10 mouse cellular contexts compared by ENCODE assay signal in the genomic region with DNA sequence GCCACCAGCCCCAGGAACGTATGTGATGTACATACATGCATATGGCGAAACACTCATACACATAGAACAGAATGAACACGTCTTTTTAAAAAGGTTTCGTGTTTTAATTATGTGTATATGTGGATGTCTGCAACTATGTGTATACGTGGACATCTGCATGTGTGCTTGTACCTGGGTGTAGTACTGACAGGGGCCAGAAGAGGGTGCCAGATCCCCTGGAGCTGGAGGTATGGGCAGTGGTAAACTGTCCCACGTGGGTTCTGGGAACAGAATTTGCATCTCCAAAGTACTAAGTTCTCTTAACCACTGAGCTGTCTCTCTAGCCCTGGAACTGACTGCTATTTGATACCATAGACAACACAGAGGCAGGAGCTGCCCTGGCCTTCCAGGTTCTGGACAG. TPM values are rescaled to one million over a fixed set of nuclear protein-coding genes. Genes with fewer than 3 reads are reported as not detected.
DNase-seq lines count a peak whose midpoint lies in the region; ATAC-seq and TF ChIP-seq lines count a peak whose summit lies in the region.
"Had no signal": no experiment of that assay in that cellular context is flagged by ENCODE, and none has a peak within 500 bp of the region (broad histone marks: within the 10 kb centered on the region; RNA-seq: fewer than 3 reads in every experiment).

No protein-coding gene starts in this region.

- no peaks in the 10 kb centered on the region for H3K27me3 ChIP-seq in hindbrain, embryonic 11.5 days (ENCODE audit: control insufficient read depth, insufficient read depth, low read length)
- H3K27me3 ChIP-seq in hindbrain, embryonic 16.5 days (replicated peaks; ENCODE audit: control insufficient read depth, insufficient read depth, low read length), result no peaks in the 10 kb centered on the region
- H3K27me3 ChIP-seq in E14TG2a.4 (ENCODE audit: insufficient read depth, low read length), result no peaks in the 10 kb centered on the region
- no peaks in the 10 kb centered on the region for H3K27me3 ChIP-seq in embryonic facial prominence, embryonic 14.5 days (replicated peaks; ENCODE audit: control insufficient read depth, insufficient read depth, low read length)
- H3K27me3 ChIP-seq in midbrain, postnatal 0 days (ENCODE audit: insufficient read depth, low read length), result no peaks in the 10 kb centered on the region
- H3K27me3 ChIP-seq: stomach, embryonic 15.5 days had no signal

- H3K27ac ChIP-seq in hindbrain, embryonic 11.5 days (ENCODE audit: low read depth, low read length), result no peak overlapping the region
- no peak overlapping the region for H3K27ac ChIP-seq in hindbrain, embryonic 16.5 days (ENCODE audit: low read depth, low read length)
- no peak overlapping the region for H3K27ac ChIP-seq in embryonic facial prominence, embryonic 14.5 days (replicated peaks; ENCODE audit: low read depth, low read length)
- H3K27ac ChIP-seq in midbrain, postnatal 0 days (ENCODE audit: low read depth, low read length), result no peak overlapping the region
- H3K27ac ChIP-seq: stomach, embryonic 15.5 days had no signal

- H3K9ac ChIP-seq in hindbrain, embryonic 11.5 days (ENCODE audit: low read depth, low read length), result no peak overlapping the region
- H3K9ac ChIP-seq in hindbrain, embryonic 16.5 days (ENCODE audit: low read depth, low read length), result no peak overlapping the region
- no peak overlapping the region for H3K9ac ChIP-seq in embryonic facial prominence, embryonic 14.5 days (ENCODE audit: low read depth, low read length)
- no peak overlapping the region for H3K9ac ChIP-seq in midbrain, postnatal 0 days (replicated peaks; ENCODE audit: low read length, poor library complexity, severe bottlenecking)
- H3K9ac ChIP-seq: stomach, embryonic 15.5 days had no signal

- no peak for ATAC-seq in hindbrain, embryonic 11.5 days (ENCODE audit: low FRiP score)
- no peak for ATAC-seq in hindbrain, embryonic 16.5 days
- no peak for ATAC-seq in embryonic facial prominence, embryonic 14.5 days (ENCODE audit: low read depth)
- ATAC-seq in midbrain, postnatal 0 days (ENCODE audit: low FRiP score), result no peak
- ATAC-seq in inflammation-experienced regulatory T-cells, adult 6 months, result no peak

- TF ChIP-seq CTCF in E14TG2a.4 (conservative IDR thresholded peaks at IDR 0.05; ENCODE audit: low read length), result peak; percentile 96
- TF ChIP-seq CTCF in midbrain, postnatal 0 days (IDR thresholded peaks at IDR 0.05), result peak; percentile 69

- no peaks in the 10 kb centered on the region for H3K4me1 ChIP-seq in hindbrain, embryonic 11.5 days (replicated peaks; ENCODE audit: control insufficient read depth, insufficient read depth, low read length)
- no peaks in the 10 kb centered on the region for H3K4me1 ChIP-seq in hindbrain, embryonic 16.5 days (ENCODE audit: control insufficient read depth, insufficient read depth, low read depth, low read length)
- H3K4me1 ChIP-seq in E14TG2a.4 (replicated peaks; ENCODE audit: low read depth, low read length), result peaks cover 68% of the 10 kb centered on the region
- peaks cover 11% of the 10 kb centered on the region for H3K4me1 ChIP-seq in embryonic facial prominence, embryonic 14.5 days (ENCODE audit: control insufficient read depth, insufficient read depth, low read length)
- H3K4me1 ChIP-seq in midbrain, postnatal 0 days (ENCODE audit: insufficient read depth, low read length), result no peaks in the 10 kb centered on the region
- H3K4me1 ChIP-seq: stomach, embryonic 15.5 days had no signal

- H3K4me3 ChIP-seq in hindbrain, embryonic 11.5 days (ENCODE audit: low read depth, low read length), result no peak overlapping the region
- H3K4me3 ChIP-seq in hindbrain, embryonic 16.5 days (ENCODE audit: low read length), result no peak overlapping the region
- H3K4me3 ChIP-seq in E14TG2a.4 (replicated peaks; ENCODE audit: low read length), result peak overlapping the region; percentile 46
- no peak overlapping the region for H3K4me3 ChIP-seq in embryonic facial prominence, embryonic 14.5 days (ENCODE audit: low read depth, low read length)
- H3K4me3 ChIP-seq in midbrain, postnatal 0 days (ENCODE audit: low read depth, low read length), result no peak overlapping the region
- H3K4me3 ChIP-seq: erythroblast, embryonic 14.5 days; stomach, embryonic 15.5 days had no signal

- H3K36me3 ChIP-seq in hindbrain, embryonic 11.5 days (ENCODE audit: control insufficient read depth, insufficient read depth, low read length), result no peaks in the 10 kb centered on the region
- H3K36me3 ChIP-seq in hindbrain, embryonic 16.5 days (ENCODE audit: control insufficient read depth, insufficient read depth, low read length), result no peaks in the 10 kb centered on the region
- no peaks in the 10 kb centered on the region for H3K36me3 ChIP-seq in E14TG2a.4 (ENCODE audit: insufficient read depth, low read length)
- no peaks in the 10 kb centered on the region for H3K36me3 ChIP-seq in embryonic facial prominence, embryonic 14.5 days (ENCODE audit: control insufficient read depth, insufficient read depth, low read length)
- no peaks in the 10 kb centered on the region for H3K36me3 ChIP-seq in midbrain, postnatal 0 days (ENCODE audit: insufficient read depth, low read length)
- H3K36me3 ChIP-seq: stomach, embryonic 15.5 days had no signal

- WGBS in hindbrain, embryonic 11.5 days, result 74% methylated on average over 6 of the region's 6 CpGs
- WGBS in hindbrain, embryonic 16.5 days, result 75% methylated on average over 6 of the region's 6 CpGs
- WGBS in embryonic facial prominence, embryonic 14.5 days, result 72% methylated on average over 6 of the region's 6 CpGs
- WGBS in midbrain, postnatal 0 days, result 76% methylated on average over 6 of the region's 6 CpGs

- H3K4me2 ChIP-seq in hindbrain, embryonic 11.5 days (replicated peaks; ENCODE audit: low read depth, low read length), result no peak overlapping the region
- H3K4me2 ChIP-seq in hindbrain, embryonic 16.5 days (ENCODE audit: low read length), result no peak overlapping the region
- no peak overlapping the region for H3K4me2 ChIP-seq in embryonic facial prominence, embryonic 14.5 days (ENCODE audit: low read depth, low read length)
- H3K4me2 ChIP-seq in midbrain, postnatal 0 days (ENCODE audit: low read depth, low read length, poor library complexity, severe bottlenecking), result no peak overlapping the region
- H3K4me2 ChIP-seq: stomach, embryonic 15.5 days had no signal

- DNase-seq in hindbrain, embryonic 11.5 days (ENCODE audit: low spot score), result peak; percentile 60
- DNase-seq in 416B (ENCODE audit: low read depth), result peak; percentile 25
- peak; percentile 33 for DNase-seq in embryonic facial prominence, embryonic 14.5 days (ENCODE audit: low spot score)
- DNase-seq in midbrain, postnatal 0 days (ENCODE audit: low spot score), result peak; percentile 16
- DNase-seq in layer of hippocampus, adult 8-10 months (ENCODE audit: low spot score in 2 of 2), result no peak

- H3K9me3 ChIP-seq in hindbrain, embryonic 11.5 days (ENCODE audit: control insufficient read depth, low read length), result no peaks in the 10 kb centered on the region
- no peaks in the 10 kb centered on the region for H3K9me3 ChIP-seq in hindbrain, embryonic 16.5 days (ENCODE audit: control insufficient read depth, low read length)
- H3K9me3 ChIP-seq in E14TG2a.4 (ENCODE audit: low read length), result no peaks in the 10 kb centered on the region
- H3K9me3 ChIP-seq in embryonic facial prominence, embryonic 14.5 days (ENCODE audit: control insufficient read depth, low read length), result no peaks in the 10 kb centered on the region; the same call in 1 of the 2 replicates
- no peaks in the 10 kb centered on the region for H3K9me3 ChIP-seq in midbrain, postnatal 0 days (ENCODE audit: low read length)
- H3K9me3 ChIP-seq: stomach, embryonic 15.5 days had no signal

RNA-seq across cellular contexts. Expression of gene Cd2, which starts 30.4 kb away (rescaled TPM):
- 0.14 TPM in 1 of 2 replicates, not detected in the other for polyA plus RNA-seq in hindbrain, embryonic 11.5 days (2014; fragmentation: Nextera tagmentation; extraction: Ambion mirVana)
- 0.14 TPM in 1 of 2 replicates, not detected in the other for polyA plus RNA-seq in hindbrain, embryonic 16.5 days (2015; fragmentation: Nextera tagmentation; extraction: Ambion mirVana)
- 0.41 TPM in 1 of 2 replicates, not detected in the other for polyA plus RNA-seq in embryonic facial prominence, embryonic 14.5 days (2014; fragmentation: Nextera tagmentation; extraction: Ambion mirVana)
- not detected in 2 replicates for total RNA-seq in midbrain, postnatal 0 days (2014; rRNA removed)
- 0.21 and 0.22 TPM in 2 replicates for polyA plus RNA-seq in midbrain, postnatal 0 days (2015; fragmentation: Nextera tagmentation; extraction: Ambion mirVana)
- 1,000 to 10,000 TPM; 1,311 to 1,764 (median 1,493) TPM for polyA plus RNA-seq in inflammation-experienced regulatory T-cells, adult 6 months (2017; shearing (Covaris generic))
- total RNA-seq in layer of hippocampus, adult 8-10 months (2022), result not detected
- polyA plus RNA-seq: erythroblast, embryonic 14.5 days had no signal

RNA-seq across cellular contexts. Expression of gene Igsf3, which starts 58.8 kb away (rescaled TPM):
- polyA plus RNA-seq in hindbrain, embryonic 11.5 days (2014; fragmentation: Nextera tagmentation; extraction: Ambion mirVana), result 23.8 and 27.6 TPM in 2 replicates
- 79.0 and 82.0 TPM in 2 replicates for polyA plus RNA-seq in hindbrain, embryonic 16.5 days (2015; fragmentation: Nextera tagmentation; extraction: Ambion mirVana)
- polyA plus RNA-seq in embryonic facial prominence, embryonic 14.5 days (2014; fragmentation: Nextera tagmentation; extraction: Ambion mirVana), result 37.0 and 40.6 TPM in 2 replicates
- 102 and 104 TPM in 2 replicates for total RNA-seq in midbrain, postnatal 0 days (2014; rRNA removed)
- polyA plus RNA-seq in midbrain, postnatal 0 days (2015; fragmentation: Nextera tagmentation; extraction: Ambion mirVana), result 84.2 and 84.9 TPM in 2 replicates
- polyA plus RNA-seq in inflammation-experienced regulatory T-cells, adult 6 months (2017; shearing (Covaris generic)), result 1 to 10 TPM in 2 of 3 experiments, under 1 TPM in 1; 0.53 to 1.6 (median 1.3) TPM
- 10 to 100 TPM; 16.4 to 17.7 (median 16.9) TPM for total RNA-seq in layer of hippocampus, adult 8-10 months (2022)

Comparison
In these comparisons a context has a peak if more than half of its experiments do, and no peak if none do; other contexts are left out.
1. DNase-seq: peak in hindbrain, embryonic 11.5 days (single experiment), 416B (single experiment), embryonic facial prominence, embryonic 14.5 days (single experiment) and midbrain, postnatal 0 days (single experiment); none in layer of hippocampus, adult 8-10 months (0 of 2).
2. RNA of gene Cd2, which starts 30.4 kb away (polyA plus RNA-seq): 1,311 to 1,764 TPM in inflammation-experienced regulatory T-cells, adult 6 months; 0.21 to 0.22 TPM in midbrain, postnatal 0 days, 0.14 TPM in hindbrain, embryonic 11.5 days, 0.14 TPM in hindbrain, embryonic 16.5 days and 0.41 TPM in embryonic facial prominence, embryonic 14.5 days; every median in the first group is over 100 times any median in the second.